Mouse (Mus musculus) cerebellum, postnatal 10 days (tissue): ENCODE data around the gene B4galt2.
A peak's percentile ranks its signal among the peaks of the same experiment; 100 is the strongest.

Source experiments
- DNase-seq, 2 experiments: peaks; one replicate each; pipeline ENCODE4 v3.0.0; 2021; ENCODE audit warnings: mixed read lengths in 2 of 2

Gene B4galt2

GRCm38 (mm10) chr4:117867823-117868222 lies 15.5 kb downstream of the B4galt2 start:
- peak; percentile 83 to 85 for DNase-seq

- DNase-seq, result no peak
These were observed 16.3 kb downstream of the B4galt2 start for GRCm38 (mm10) chr4:117867000-117867399.

DNA sequence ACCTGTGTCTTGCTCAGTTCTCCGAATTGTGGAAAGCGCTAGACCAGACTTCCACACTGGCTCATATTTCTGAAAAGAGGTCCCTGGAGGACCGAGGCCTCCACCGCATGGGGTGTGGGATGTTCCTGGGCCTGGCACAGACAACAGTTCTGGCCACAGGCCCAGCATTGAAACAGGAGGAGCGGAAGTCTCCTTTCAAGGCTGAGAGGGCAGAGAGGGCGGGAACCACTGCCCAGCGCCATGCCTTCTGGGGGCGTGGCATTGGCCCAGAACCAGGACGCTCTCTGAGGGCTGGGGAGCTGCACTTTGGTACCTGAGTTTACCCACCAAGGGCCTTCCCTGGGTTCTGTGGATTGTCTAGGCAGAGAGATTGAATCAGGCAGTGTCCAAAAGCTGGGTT lies 17.2 kb downstream of the B4galt2 start:
- peak; percentile 63 to 74 for DNase-seq

- DNase-seq, result peak; percentile 62 to 69
These were observed 20.5 kb downstream of the B4galt2 start for GRCm38 (mm10) chr4:117862823-117863222.

GRCm38 (mm10) chr4:117860570-117860969 lies 22.7 kb downstream of the B4galt2 start:
- no peak for DNase-seq

DNA sequence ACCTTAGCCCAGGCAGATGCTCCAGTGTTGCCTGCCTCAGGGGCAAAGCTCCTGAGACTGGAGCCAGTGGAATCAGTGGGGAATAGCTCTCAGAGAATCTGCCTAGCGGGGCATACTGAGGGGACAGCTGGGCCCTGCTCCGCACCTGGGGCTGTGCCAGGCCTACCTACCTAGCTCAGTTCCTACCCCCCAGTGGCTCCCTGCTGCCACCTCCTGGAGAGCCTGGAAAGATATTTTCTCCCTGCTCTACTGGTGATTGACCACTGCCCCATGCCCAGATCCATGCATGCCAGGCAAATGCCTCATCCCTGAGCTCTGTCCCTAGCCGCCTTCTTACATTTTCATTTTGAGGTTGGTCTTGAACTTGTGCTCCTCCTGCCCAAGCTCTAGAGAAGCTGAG lies 24.5 kb downstream of the B4galt2 start:
- DNase-seq, result peak; percentile 82 to 88

DNA sequence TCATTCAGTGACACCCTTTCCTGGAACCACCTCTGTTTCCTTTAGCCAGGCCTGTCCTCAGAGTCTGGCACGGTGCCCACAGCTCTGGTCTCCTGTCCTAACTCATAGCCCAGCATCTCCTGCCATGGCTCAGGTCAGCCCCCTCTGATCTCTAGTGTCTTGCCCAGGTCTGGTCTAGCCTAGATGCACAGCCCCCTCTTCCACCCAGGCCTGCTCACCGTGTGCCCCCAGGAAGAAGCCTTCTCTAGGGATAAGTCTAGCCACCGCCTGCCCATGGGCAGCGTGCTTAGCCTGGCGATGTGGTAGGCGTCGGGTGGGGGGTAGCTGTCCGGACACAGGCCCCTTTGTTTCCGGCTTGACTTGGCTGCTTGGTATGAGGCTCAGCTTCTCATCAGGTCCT lies 28.1 kb downstream of the B4galt2 start:
- DNase-seq, result peak; percentile 65 to 69

DNA sequence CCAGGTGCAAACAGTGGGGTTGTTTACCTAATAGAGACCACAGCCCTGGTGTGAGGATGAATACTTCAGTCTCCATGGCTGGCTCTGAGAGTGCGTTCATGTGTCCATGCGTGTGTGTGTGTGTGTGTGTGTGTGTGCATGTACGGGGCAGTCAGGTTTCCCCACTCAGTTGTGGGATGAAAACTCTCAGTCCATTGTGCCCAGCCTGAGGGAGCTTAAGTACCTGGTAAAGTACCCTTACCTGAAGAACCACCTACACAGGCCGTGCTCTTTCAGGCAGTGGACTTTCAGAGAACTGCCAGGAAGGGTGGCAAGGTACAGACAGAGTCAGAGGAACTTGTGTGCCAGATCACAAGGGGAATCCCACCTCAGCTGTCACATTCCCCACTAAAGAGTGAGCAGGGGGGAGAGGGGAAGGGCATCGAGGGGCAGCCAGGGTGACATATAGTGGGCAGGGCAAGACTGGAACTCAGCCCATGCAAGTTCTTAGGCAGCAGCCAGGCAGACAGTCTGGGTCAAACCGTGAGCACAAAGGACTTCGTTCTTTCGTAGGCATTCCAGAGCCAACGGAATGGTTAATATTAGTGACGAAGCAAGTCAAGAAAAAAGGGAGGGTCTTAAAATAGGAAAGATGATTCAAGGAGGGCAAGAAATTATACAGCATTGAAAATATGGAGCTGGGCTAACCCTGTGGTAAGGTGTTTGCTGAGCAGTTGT lies 31.0 kb downstream of the B4galt2 start:
- DNase-seq, result no peak

DNA sequence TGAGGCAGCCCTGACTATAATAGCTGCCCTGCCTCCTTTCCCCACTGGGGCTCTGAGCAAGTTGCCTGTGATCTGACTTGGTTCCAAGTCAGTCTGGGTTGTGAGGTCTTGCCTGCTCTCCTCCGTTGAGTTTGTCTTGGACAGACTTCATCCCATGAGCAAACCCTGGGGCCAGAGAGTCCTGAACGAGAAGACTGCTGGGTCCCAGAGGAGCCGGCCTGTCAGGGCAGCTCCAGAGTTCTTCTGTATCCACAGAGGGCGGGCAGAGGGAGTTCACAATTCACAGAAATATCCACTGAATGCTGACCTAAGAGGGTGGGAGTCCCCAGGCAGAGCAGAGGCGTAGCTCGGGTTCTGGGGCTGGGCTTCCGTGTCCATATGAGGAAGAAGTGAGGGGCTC lies 32.4 kb downstream of the B4galt2 start:
- DNase-seq, result no peak

- peak; percentile 82 to 87 for DNase-seq
These were observed 33.1 kb downstream of the B4galt2 start for GRCm38 (mm10) chr4:117850176-117850575.

- DNase-seq, result peak in 1 of 2 experiments; percentile 45
These were observed 33.8 kb downstream of the B4galt2 start for GRCm38 (mm10) chr4:117849506-117849905.

DNA sequence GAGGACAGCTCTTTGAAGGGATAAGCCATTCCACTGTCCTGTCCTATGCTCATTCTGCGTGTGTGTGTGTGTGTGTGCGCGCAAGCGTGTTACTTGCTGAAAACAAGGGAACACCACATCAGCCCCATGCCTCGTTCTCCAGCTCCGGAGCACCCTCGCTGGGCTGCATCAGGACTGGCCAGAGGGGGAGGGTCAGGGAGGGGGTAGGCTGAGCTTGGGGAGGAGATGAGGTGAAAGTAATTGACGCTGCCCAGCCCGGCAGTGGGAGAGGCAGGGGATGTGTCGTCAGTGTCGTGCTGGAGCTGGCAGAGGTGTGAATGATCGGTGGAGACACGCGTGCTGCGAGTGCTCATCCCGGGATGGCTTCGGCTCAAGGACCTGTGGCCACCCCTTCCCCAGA lies 34.2 kb downstream of the B4galt2 start:
- DNase-seq, result peak in 1 of 2 experiments; percentile 55

GRCm38 (mm10) chr4:117847011-117847410 lies 36.3 kb downstream of the B4galt2 start:
- DNase-seq, result peak; percentile 82 to 91

GRCm38 (mm10) chr4:117846261-117846660 lies 37.0 kb downstream of the B4galt2 start:
- DNase-seq, result no peak

DNA sequence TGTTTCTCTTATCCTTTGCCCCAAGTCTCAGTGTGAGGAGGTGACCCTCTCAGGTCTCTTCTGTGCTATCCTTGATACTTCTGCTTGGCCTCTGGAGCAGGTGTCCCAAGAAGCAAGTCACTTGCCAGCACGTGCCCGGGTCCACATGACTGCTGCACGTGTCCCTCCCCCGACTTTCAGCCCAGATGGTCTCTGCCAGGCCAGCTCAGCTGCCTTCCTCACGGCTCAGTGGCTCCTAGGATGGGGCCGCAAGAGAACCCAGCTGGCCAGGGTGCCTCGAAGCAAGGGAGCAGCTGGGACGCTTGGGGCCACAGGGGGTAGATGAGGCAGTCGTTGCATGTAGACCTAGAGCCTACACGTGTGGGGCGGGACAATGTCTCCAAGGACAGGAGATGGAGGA lies 38.0 kb downstream of the B4galt2 start:
- peak; percentile 63 to 76 for DNase-seq

DNA sequence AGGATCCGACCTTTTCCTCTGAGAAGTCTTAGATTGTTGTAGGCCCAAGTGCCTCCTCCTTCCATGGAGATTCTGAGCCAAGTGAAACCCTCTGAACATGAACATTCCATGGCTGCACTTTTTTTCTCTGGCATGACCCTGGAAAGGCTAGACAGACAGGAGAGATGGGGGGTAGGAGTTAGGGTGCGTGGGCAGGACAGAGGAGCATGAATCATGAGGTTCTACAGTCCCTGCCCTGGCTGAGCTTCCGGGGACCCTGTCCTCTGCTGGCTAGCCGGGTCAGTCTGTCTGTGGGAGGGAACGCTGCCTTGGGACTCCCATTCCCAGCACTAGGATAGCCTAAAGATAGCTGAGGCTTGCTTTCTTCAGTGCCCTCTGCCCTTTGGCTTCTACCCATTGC lies 38.8 kb downstream of the B4galt2 start:
- no peak for DNase-seq

- DNase-seq, result peak; percentile 68 to 80
These were observed 40.2 kb downstream of the B4galt2 start for GRCm38 (mm10) chr4:117843101-117843500.

DNA sequence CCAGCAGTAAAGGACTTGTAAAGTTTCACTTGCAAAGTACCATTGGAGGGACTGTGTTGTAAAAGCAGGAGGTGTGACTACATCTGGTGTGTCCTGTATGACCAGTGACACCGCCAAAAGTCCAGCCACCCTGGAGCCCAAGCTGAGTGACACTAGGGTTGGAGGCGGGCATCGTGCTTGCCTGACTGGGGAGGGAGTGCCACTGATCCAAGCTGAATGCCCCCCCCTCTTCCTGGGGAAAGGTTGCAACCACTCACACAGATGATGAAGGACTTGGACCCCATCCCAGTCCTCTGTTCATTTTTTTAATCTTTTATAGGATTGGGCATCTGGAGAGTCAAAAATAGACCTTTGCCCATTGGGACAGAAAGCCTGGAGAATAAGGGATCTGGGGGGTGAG lies 41.7 kb downstream of the B4galt2 start:
- no peak for DNase-seq

DNA sequence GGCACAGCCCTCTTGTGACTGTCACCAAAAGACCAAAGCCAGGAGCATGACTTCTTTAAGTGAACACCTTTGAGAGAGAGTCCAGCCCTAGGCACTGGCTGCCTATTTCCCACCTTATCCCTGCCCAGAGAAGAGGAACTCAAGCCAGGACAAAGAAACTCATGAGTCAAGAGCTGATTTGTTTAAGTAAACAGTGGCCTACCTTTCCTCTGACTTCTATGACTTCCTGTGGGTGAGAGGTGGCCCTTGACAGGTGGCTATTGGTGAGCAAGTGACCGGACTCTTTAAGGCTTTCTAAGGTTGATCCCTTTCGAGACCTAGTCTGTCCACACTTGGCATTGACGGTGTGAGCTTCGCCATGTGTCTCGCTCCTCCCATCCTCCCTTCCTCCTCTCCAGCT lies 42.5 kb downstream of the B4galt2 start:
- DNase-seq, result no peak

- no peak for DNase-seq
These were observed 43.9 kb downstream of the B4galt2 start for GRCm38 (mm10) chr4:117839366-117839765.

- DNase-seq, result no peak
These were observed 46.0 kb downstream of the B4galt2 start for GRCm38 (mm10) chr4:117837271-117837670.

DNA sequence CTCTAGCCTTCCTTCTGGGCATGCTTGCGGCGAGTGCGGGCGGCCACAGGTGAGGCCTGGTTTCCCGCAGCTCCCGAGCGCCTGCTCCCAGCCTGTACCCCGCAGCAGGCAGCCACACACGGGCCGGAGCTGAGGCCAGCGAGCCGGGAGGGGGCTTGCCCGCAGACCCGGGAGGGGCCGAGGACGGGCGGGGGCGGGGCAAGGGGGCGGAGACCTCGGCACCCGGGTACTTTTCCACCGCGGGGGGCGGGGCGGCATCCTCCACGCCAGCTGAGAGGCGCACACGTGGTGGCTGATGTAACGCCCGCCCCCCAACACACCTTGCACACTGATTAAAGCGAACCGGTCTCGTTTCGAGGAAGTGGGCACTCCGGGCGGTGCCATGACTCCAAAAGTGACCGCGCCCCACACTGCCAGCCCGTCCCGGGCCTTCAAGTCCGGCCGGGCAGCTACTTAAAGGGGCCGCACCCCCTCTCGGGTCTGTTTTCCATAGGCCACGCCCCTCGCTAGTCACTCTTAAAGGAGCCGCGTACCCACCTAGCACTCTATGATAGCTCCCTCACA lies 47.0 kb downstream of the B4galt2 start:
- peak; percentile 89 to 92 for DNase-seq

- peak; percentile 56 to 60 for DNase-seq
These were observed 47.7 kb downstream of the B4galt2 start for GRCm38 (mm10) chr4:117835531-117836111.

GRCm38 (mm10) chr4:117834845-117835530 lies 48.3 kb downstream of the B4galt2 start:
- peak; percentile 70 to 73 for DNase-seq
